In the genomic region with DNA sequence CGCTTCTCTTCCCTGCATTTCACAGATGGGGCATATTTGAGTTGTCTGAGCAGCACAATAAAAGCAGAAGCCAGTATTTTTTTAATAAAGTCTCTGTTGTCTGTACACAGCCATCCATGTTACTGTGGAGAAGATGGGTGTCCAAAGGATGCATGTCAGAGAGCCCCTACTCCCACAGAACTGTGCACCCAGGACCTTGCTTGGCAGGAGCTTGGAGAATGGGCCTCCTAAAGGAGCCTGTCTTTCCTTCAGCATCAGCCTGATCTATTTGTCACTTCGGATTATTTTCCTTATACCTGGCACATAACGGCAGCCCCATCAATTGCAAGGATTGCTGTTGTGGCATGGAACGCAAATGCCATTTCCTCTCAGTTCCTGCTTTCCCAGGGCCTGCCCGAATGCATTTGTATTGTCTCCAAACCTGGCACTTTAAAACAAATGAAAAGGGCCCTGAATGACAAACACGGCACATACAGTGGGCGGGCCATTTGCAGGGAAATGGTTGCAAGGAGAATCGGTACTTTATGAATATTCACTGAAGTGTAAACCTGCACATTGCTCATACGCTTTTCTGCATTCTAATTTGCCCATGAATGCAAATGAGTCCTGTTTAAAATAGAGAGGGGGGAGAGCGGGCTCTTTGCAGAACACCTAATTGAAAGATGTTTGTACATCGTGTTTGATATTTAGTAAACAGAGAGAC, we compare ENCODE assay signal across 13 mouse cellular contexts.
DNase-seq lines count a peak whose midpoint lies in the region; ATAC-seq and TF ChIP-seq lines count a peak whose summit lies in the region.
"Had no signal": no experiment of that assay in that cellular context is flagged by ENCODE, and none has a peak within 500 bp of the region (broad histone marks: within the 10 kb centered on the region; RNA-seq: fewer than 3 reads in every experiment).

No protein-coding gene starts in this region.

- WGBS in forebrain, embryonic 11.5 days, result 39% methylated on average over 11 of the region's 11 CpGs
- 28% methylated on average over 11 of the region's 11 CpGs for WGBS in hindbrain, embryonic 14.5 days
- WGBS in midbrain, postnatal 0 days, result 44% methylated on average over 11 of the region's 11 CpGs

- peak; percentile 95 for DNase-seq in brain, embryonic 14.5 days (ENCODE audit: low read depth)
- DNase-seq in forebrain, embryonic 11.5 days (ENCODE audit: low spot score), result peak; percentile 78
- DNase-seq in hindbrain, embryonic 14.5 days (ENCODE audit: low spot score), result peak; percentile 59
- DNase-seq in midbrain, postnatal 0 days (ENCODE audit: low spot score), result peak; percentile 65
- DNase-seq in kidney, adult 9 months, result no peak
- DNase-seq in cerebellum, adult 8-10 months, result no peak
- no peak for DNase-seq in kidney, adult 8-10 months
- DNase-seq: adrenal gland, adult 8-10 months; thymus, adult 2 months had no signal

- H3K4me3 ChIP-seq in forebrain, embryonic 11.5 days (ENCODE audit: low read depth, low read length), result no peak overlapping the region
- no peak overlapping the region for H3K4me3 ChIP-seq in hindbrain, embryonic 14.5 days (replicated peaks; ENCODE audit: low read length)
- H3K4me3 ChIP-seq in midbrain, postnatal 0 days (ENCODE audit: low read depth, low read length), result no peak overlapping the region
- H3K4me3 ChIP-seq: liver, embryonic 12.5 days had no signal

- peak; percentile 73 for ATAC-seq in forebrain, embryonic 11.5 days (replicated peaks; ENCODE audit: low FRiP score)
- peak; percentile 61 for ATAC-seq in hindbrain, embryonic 14.5 days (ENCODE audit: low FRiP score)
- ATAC-seq in midbrain, postnatal 0 days (ENCODE audit: low FRiP score), result no peak
- ATAC-seq: liver, embryonic 12.5 days; lung, postnatal 0 days; Patski had no signal

- peak overlapping the region; percentile 21; the same call in 1 of the 2 replicates for H3K4me2 ChIP-seq in forebrain, embryonic 11.5 days (ENCODE audit: low read depth, low read length, severe bottlenecking)
- no peak overlapping the region for H3K4me2 ChIP-seq in hindbrain, embryonic 14.5 days (replicated peaks)
- H3K4me2 ChIP-seq in midbrain, postnatal 0 days (ENCODE audit: low read depth, low read length, poor library complexity, severe bottlenecking), result no peak overlapping the region
- H3K4me2 ChIP-seq: liver, embryonic 12.5 days had no signal

- no peak for TF ChIP-seq POLR2A in brain, embryonic 14.5 days (IDR thresholded peaks at IDR 0.05; ENCODE audit: borderline replicate concordance, extremely low read depth, insufficient read depth, insufficient read length, poor library complexity, severe bottlenecking)

- no peak for TF ChIP-seq CTCF in brain, embryonic 14.5 days (IDR thresholded peaks at IDR 0.05; ENCODE audit: borderline replicate concordance, extremely low read depth, insufficient read depth, insufficient read length)
- no peak for TF ChIP-seq CTCF in midbrain, postnatal 0 days (IDR thresholded peaks at IDR 0.05)

- H3K4me1 ChIP-seq in forebrain, embryonic 11.5 days (replicated peaks; ENCODE audit: control insufficient read depth, insufficient read depth, low read length), result peaks cover 26% of the 10 kb centered on the region
- H3K4me1 ChIP-seq in hindbrain, embryonic 14.5 days (replicated peaks; ENCODE audit: control insufficient read depth, insufficient read depth, low read length), result peaks cover 40% of the 10 kb centered on the region
- H3K4me1 ChIP-seq in midbrain, postnatal 0 days (ENCODE audit: insufficient read depth, low read length), result no peaks in the 10 kb centered on the region
- H3K4me1 ChIP-seq: liver, embryonic 12.5 days had no signal

- H3K27me3 ChIP-seq in forebrain, embryonic 11.5 days (ENCODE audit: control insufficient read depth, insufficient read depth, low read length), result peaks cover 4% of the 10 kb centered on the region; the same call in 1 of the 2 replicates
- peaks cover 12% of the 10 kb centered on the region; the same call in 1 of the 2 replicates for H3K27me3 ChIP-seq in hindbrain, embryonic 14.5 days (ENCODE audit: control insufficient read depth, insufficient read depth, low read length)
- H3K27me3 ChIP-seq in midbrain, postnatal 0 days (ENCODE audit: insufficient read depth, low read length), result no peaks in the 10 kb centered on the region
- H3K27me3 ChIP-seq: CH12.LX; liver, embryonic 12.5 days had no signal

- no peaks in the 10 kb centered on the region for H3K9me3 ChIP-seq in forebrain, embryonic 11.5 days (ENCODE audit: control insufficient read depth, low read length)
- no peaks in the 10 kb centered on the region for H3K9me3 ChIP-seq in hindbrain, embryonic 14.5 days (ENCODE audit: control insufficient read depth, low read length)
- H3K9me3 ChIP-seq in midbrain, postnatal 0 days (ENCODE audit: low read length), result no peaks in the 10 kb centered on the region
- H3K9me3 ChIP-seq: liver, embryonic 12.5 days had no signal

- no peaks in the 10 kb centered on the region for H3K36me3 ChIP-seq in forebrain, embryonic 11.5 days (ENCODE audit: control insufficient read depth, insufficient read depth, low read length)
- no peaks in the 10 kb centered on the region for H3K36me3 ChIP-seq in hindbrain, embryonic 14.5 days (replicated peaks; ENCODE audit: control insufficient read depth, insufficient read depth)
- H3K36me3 ChIP-seq in midbrain, postnatal 0 days (ENCODE audit: insufficient read depth, low read length), result no peaks in the 10 kb centered on the region
- H3K36me3 ChIP-seq: liver, embryonic 12.5 days had no signal

- no peak overlapping the region for H3K9ac ChIP-seq in forebrain, embryonic 11.5 days (ENCODE audit: low read length)
- no peak overlapping the region for H3K9ac ChIP-seq in hindbrain, embryonic 14.5 days
- H3K9ac ChIP-seq in midbrain, postnatal 0 days (replicated peaks; ENCODE audit: low read length, poor library complexity, severe bottlenecking), result no peak overlapping the region
- H3K9ac ChIP-seq: liver, embryonic 12.5 days had no signal

- peak overlapping the region; percentile 50; the same call in 1 of the 2 replicates for H3K27ac ChIP-seq in forebrain, embryonic 11.5 days (ENCODE audit: low read depth, low read length)
- peak overlapping the region; percentile 43 for H3K27ac ChIP-seq in hindbrain, embryonic 14.5 days
- 0 out of 2 replicates have a peak overlapping the region, but pooled peaks have one; percentile 27 for H3K27ac ChIP-seq in midbrain, postnatal 0 days (ENCODE audit: low read depth, low read length)
- H3K27ac ChIP-seq: liver, embryonic 12.5 days had no signal

Comparison
In these comparisons a context has a peak if more than half of its experiments do, and no peak if none do; other contexts are left out.
1. DNase-seq: peak in brain, embryonic 14.5 days (single experiment), forebrain, embryonic 11.5 days (single experiment), hindbrain, embryonic 14.5 days (single experiment) and midbrain, postnatal 0 days (single experiment); none in kidney, adult 9 months (single experiment), cerebellum, adult 8-10 months (single experiment) and kidney, adult 8-10 months (0 of 2).
2. Peak in every context shown above with its lines, with median percentiles within 50 percentile points of each other: H3K27ac ChIP-seq.